Mouse (Mus musculus): ENCODE results near the gene Gm6034. TPM values are rescaled to one million over a fixed set of nuclear protein-coding genes. Genes with fewer than 3 reads are reported as not detected.
"Not testable (repeated sequence)": the region's sequence is repeated elsewhere in the genome, so short reads cannot be mapped to it uniquely, and the experiment has no call there.

The Gm6034 gene
- polyA plus RNA-seq, 1 experiment from 2014 or later = not detected

- no peak overlapping the region for H3K4me3 ChIP-seq (ENCODE audit: low read length)
- WGBS = 83% methylated on average over 7 of the region's 7 CpGs
Observed at GRCm38 (mm10) chr17:36028879-36029619, 13.7 kb upstream of the Gm6034 start.

GRCm38 (mm10) chr17:36030046-36030702 lies 12.6 kb upstream of the Gm6034 start:
- H3K9me3 ChIP-seq (ENCODE audit: control insufficient read depth, low read length); H3K4me2 ChIP-seq (ENCODE audit: low read depth, low read length); H3K27me3 ChIP-seq (ENCODE audit: control insufficient read depth, insufficient read depth, low read depth, low read length); H3K4me1 ChIP-seq (replicated peaks; ENCODE audit: control insufficient read depth, insufficient read depth, low read length); ATAC-seq (ENCODE audit: low read depth); H3K27ac ChIP-seq (ENCODE audit: low read length); H3K36me3 ChIP-seq (ENCODE audit: control insufficient read depth, insufficient read depth, low read length); H3K4me3 ChIP-seq (ENCODE audit: low read length); H3K9ac ChIP-seq (ENCODE audit: low read length): not testable (repeated sequence)
- 75% methylated on average over 2 of the region's 4 CpGs for WGBS

More at GRCm38 (mm10) chr17:36028879-36029619, 13.7 kb upstream of the Gm6034 start:
- Histone ChIP-seq H3K9me3 (ENCODE audit: control insufficient read depth, low read length) (no peaks in the 10 kb centered on the region; the same call in 1 of the 2 replicates), H3K27ac (ENCODE audit: low read length) (no peak overlapping the region), H3K36me3 (ENCODE audit: control insufficient read depth, insufficient read depth, low read length) (no peaks in the 10 kb centered on the region), H3K4me1 (replicated peaks; ENCODE audit: control insufficient read depth, insufficient read depth, low read length) (peaks cover 5% of the 10 kb centered on the region; the same call in 1 of the 2 replicates), H3K9ac (ENCODE audit: low read length) (no peak overlapping the region), H3K27me3 (ENCODE audit: control insufficient read depth, insufficient read depth, low read depth, low read length) (no peaks in the 10 kb centered on the region), H3K4me2 (ENCODE audit: low read depth, low read length) (no peak overlapping the region)
- no peak for ATAC-seq (ENCODE audit: low read depth)

DNA sequence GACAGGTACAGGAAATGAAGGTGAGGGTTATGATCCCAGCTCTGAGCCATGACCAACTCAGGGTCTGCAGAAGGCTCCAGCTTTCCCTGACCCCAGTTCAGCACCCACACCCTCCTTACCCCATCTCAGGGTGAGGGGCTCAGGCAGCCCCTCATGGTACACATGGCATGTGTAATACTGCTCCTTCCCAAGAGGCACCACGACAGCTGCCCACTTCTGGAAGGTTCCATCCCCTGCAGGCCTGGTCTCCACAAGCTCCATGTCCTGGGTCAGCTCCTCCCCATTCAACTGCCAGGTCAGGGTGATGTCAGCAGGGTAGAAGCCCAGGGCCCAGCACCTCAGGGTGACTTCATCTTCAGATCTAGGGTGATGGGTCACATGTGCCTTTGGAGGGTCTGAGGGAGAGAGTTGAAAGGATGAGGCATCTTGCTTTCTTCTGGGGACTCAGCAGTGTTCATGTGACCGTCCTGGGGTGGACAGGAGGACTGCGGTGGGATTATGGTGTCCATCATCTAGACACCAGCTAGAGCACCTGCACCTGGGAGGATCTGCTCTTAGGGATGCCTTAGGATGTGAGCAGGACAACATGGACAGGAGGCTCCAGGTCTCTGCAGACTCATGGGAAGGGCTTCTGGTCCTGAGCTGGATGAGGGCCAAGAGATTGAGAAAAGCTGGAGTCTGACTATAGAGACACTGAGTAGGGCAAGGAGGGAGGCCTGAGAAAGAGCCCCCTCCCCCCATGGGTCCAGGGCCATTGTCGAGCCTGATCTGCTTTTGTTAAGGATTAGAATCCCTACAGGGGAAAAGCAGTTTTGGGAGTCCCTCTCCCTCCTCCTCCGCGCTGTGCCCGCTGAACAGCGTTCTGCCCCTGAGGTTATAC lies 11.8 kb upstream of the Gm6034 start:
- ATAC-seq (ENCODE audit: low read depth) = not testable (repeated sequence)
- peak overlapping the region; percentile 61; the same call in 1 of the 2 replicates for H3K9ac ChIP-seq (ENCODE audit: low read length)

DNA sequence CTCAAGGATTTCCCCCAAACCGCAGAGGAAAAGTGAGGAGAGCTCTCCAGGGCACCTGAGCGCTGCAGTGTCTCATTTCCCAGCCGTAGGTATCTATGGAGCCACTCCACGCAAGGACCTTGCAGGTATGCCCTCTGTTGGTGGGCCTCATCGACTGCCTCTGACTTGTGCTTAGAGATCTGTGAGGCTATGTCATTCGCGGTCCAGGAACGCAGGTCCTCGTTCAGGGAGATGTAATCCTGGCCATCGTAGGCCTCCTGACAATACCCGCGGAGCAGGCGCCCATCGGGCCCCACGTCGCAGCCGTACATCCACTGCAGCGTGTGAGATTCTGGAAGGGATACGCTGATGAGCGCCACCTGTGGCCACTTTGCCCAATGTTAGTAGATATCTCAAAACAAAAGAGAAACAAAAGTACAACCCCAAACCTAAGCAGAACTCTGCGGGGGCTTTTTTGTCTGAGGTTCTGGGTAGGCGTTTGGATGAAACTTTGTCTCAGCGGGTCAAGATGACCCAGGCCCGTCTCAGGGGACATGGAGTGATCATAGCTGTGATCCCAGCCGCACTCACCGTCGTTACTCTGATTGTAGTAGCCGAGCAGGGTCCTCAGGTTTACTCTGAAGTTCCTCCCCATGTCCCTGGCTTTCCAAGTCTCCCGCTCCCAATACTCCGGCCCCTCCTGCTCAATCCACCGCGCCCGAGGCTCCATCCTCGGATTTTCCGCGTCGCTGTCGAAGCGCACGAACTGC lies 11.0 kb upstream of the Gm6034 start:
- H3K27ac ChIP-seq (ENCODE audit: low read length); H3K27me3 ChIP-seq (ENCODE audit: control insufficient read depth, insufficient read depth, low read depth, low read length); H3K9me3 ChIP-seq (ENCODE audit: control insufficient read depth, low read length); H3K4me1 ChIP-seq (replicated peaks; ENCODE audit: control insufficient read depth, insufficient read depth, low read length); H3K36me3 ChIP-seq (ENCODE audit: control insufficient read depth, insufficient read depth, low read length): not testable (repeated sequence)
- Histone ChIP-seq H3K4me3 (ENCODE audit: low read length) (peak overlapping the region; percentile 58), H3K9ac (ENCODE audit: low read length) (peak overlapping the region; percentile 61), H3K4me2 (ENCODE audit: low read depth, low read length) (peak overlapping the region; percentile 84)
- peak; percentile 68 for ATAC-seq (ENCODE audit: low read depth)
- 2% methylated on average over 33 of the region's 40 CpGs for WGBS

More for the DNA sequence above, 11.8 kb upstream of the Gm6034 start:
- not testable (repeated sequence) for H3K27ac ChIP-seq (ENCODE audit: low read length); H3K4me1 ChIP-seq (replicated peaks; ENCODE audit: control insufficient read depth, insufficient read depth, low read length); H3K36me3 ChIP-seq (ENCODE audit: control insufficient read depth, insufficient read depth, low read length); H3K9me3 ChIP-seq (ENCODE audit: control insufficient read depth, low read length); H3K27me3 ChIP-seq (ENCODE audit: control insufficient read depth, insufficient read depth, low read depth, low read length)
- H3K4me3 ChIP-seq (ENCODE audit: low read length) = peak overlapping the region; percentile 58
- H3K4me2 ChIP-seq (ENCODE audit: low read depth, low read length) = peak overlapping the region; percentile 84
- 41% methylated on average over 8 of the region's 8 CpGs for whole genome bisulfite sequencing

GRCm38 (mm10) chr17:36032351-36032875 lies 10.3 kb upstream of the Gm6034 start, which contains the start of gene H2-T23:
H2-T23 (minus strand) TSS chr17:36032855.
- H3K27me3 ChIP-seq (ENCODE audit: control insufficient read depth, insufficient read depth, low read depth, low read length); H3K4me1 ChIP-seq (replicated peaks; ENCODE audit: control insufficient read depth, insufficient read depth, low read length); H3K27ac ChIP-seq (ENCODE audit: low read length); H3K9me3 ChIP-seq (ENCODE audit: control insufficient read depth, low read length); H3K36me3 ChIP-seq (ENCODE audit: control insufficient read depth, insufficient read depth, low read length): not testable (repeated sequence)
- peak; percentile 67 for ATAC-seq (ENCODE audit: low read depth)
- Histone ChIP-seq H3K4me3 (ENCODE audit: low read length) (peak within 1 kb of the TSS; percentile 58), H3K4me2 (ENCODE audit: low read depth, low read length) (peak within 1 kb of the TSS; percentile 84), H3K9ac (ENCODE audit: low read length) (peak within 1 kb of the TSS; percentile 61)
- WGBS = 1% methylated on average over 24 of the region's 25 CpGs

DNA sequence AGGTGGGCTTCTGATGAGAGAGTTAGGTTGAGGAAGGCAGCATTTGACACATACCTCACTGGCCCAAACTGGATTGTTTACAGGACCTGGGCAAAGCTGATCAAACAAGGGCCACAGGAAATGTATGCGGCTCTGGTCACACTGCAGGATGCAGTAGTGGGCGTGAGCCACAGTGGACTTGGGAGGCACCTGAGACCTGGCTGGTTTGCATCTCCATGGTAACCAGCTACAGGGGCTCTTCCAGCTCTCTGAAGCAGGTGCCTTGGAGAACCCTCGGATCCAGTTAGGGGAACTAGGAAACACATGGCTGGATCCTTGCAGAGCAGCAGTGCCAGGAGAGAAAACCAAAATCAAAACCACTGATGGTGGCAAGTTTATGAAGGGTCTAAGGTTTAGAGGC lies 8.2 kb upstream of the Gm6034 start:
- not testable (repeated sequence) for H3K4me3 ChIP-seq (ENCODE audit: low read length); H3K27ac ChIP-seq (ENCODE audit: low read length); H3K9ac ChIP-seq (ENCODE audit: low read length); H3K4me2 ChIP-seq (ENCODE audit: low read depth, low read length); H3K27me3 ChIP-seq (ENCODE audit: control insufficient read depth, insufficient read depth, low read depth, low read length); H3K9me3 ChIP-seq (ENCODE audit: control insufficient read depth, low read length); ATAC-seq (ENCODE audit: low read depth); H3K36me3 ChIP-seq (ENCODE audit: control insufficient read depth, insufficient read depth, low read length); H3K4me1 ChIP-seq (replicated peaks; ENCODE audit: control insufficient read depth, insufficient read depth, low read length)
- 44% methylated on average over 3 of the region's 3 CpGs for WGBS

DNA sequence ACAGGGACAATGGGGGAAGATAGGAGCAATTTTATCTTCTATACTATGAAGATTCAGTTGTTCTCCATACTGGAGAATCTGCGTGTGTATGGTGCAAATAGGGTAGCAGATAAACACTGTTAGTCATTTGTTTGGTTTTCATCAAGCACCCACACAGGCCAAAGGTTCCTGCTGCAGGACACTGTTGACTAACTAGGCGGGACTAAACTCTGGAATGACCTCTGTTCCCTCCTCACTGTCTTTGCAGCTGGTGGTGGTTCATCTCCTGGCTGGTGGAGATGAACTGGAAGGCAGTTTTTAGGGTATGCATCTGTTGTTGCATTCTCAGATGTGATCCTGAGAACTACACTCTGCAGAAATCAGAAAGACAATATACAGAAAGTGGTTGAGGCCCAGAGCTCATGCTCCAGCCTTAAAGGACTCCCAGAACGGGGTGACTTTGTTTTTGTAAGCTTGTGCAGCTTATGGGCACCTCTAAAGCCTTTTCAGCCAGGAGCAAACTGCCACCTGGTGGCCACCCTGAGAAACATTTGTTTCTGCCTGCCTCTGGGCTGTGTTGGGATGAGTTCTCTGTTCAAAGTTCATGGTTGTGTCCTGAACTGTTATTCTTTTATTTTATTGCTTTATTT lies 7.6 kb upstream of the Gm6034 start:
- not testable (repeated sequence) for H3K36me3 ChIP-seq (ENCODE audit: control insufficient read depth, insufficient read depth, low read length); H3K4me1 ChIP-seq (replicated peaks; ENCODE audit: control insufficient read depth, insufficient read depth, low read length); H3K9me3 ChIP-seq (ENCODE audit: control insufficient read depth, low read length); H3K4me2 ChIP-seq (ENCODE audit: low read depth, low read length); H3K4me3 ChIP-seq (ENCODE audit: low read length); H3K9ac ChIP-seq (ENCODE audit: low read length); H3K27me3 ChIP-seq (ENCODE audit: control insufficient read depth, insufficient read depth, low read depth, low read length); H3K27ac ChIP-seq (ENCODE audit: low read length)
- 26% methylated on average over 3 of the region's 3 CpGs for WGBS
- peak; percentile 51; the same call in 1 of the 2 replicates for ATAC-seq (ENCODE audit: low read depth)

DNA sequence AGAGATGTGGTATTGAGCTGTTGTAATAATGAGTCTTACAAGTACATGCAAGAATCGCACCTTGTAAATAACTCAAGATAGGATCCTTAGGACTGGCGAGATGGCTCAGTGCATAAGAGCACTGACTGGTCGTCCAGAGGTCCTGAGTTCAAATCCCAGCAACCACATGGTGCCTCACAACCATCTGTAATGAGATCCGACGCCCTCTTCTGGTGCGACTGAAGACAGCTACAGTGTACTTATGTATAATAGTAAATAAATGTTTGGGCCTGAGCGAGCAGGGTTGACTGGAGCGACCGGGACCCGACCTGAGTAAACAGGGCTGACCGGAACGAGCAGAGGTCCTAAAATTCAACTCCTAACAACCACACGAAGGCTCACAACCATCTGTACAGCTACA lies 6.6 kb upstream of the Gm6034 start:
- not testable (repeated sequence) for H3K4me2 ChIP-seq (ENCODE audit: low read depth, low read length); H3K27me3 ChIP-seq (ENCODE audit: control insufficient read depth, insufficient read depth, low read depth, low read length); H3K4me3 ChIP-seq (ENCODE audit: low read length); H3K4me1 ChIP-seq (replicated peaks; ENCODE audit: control insufficient read depth, insufficient read depth, low read length); H3K36me3 ChIP-seq (ENCODE audit: control insufficient read depth, insufficient read depth, low read length); H3K9me3 ChIP-seq (ENCODE audit: control insufficient read depth, low read length); ATAC-seq (ENCODE audit: low read depth); H3K27ac ChIP-seq (ENCODE audit: low read length); H3K9ac ChIP-seq (ENCODE audit: low read length)
- WGBS = 78% methylated on average over 13 of the region's 13 CpGs
